Mouse (Mus musculus) bone marrow macrophage, adult 2 months (primary cell): ENCODE measurements around the gene Phyhipl.

Experiments used
- CTCF ChIP-seq: IDR thresholded peaks from 2 replicates; pipeline ENCODE4 v1.5.1; 2012; ENCODE audit warnings: low read depth, mild to moderate bottlenecking, low read length, moderate library complexity
- POLR2A ChIP-seq: IDR thresholded peaks from 2 replicates; pipeline ENCODE4 v1.6.1; 2012; ENCODE audit warnings: mild to moderate bottlenecking, low read depth, low read length, borderline replicate concordance

DNA sequence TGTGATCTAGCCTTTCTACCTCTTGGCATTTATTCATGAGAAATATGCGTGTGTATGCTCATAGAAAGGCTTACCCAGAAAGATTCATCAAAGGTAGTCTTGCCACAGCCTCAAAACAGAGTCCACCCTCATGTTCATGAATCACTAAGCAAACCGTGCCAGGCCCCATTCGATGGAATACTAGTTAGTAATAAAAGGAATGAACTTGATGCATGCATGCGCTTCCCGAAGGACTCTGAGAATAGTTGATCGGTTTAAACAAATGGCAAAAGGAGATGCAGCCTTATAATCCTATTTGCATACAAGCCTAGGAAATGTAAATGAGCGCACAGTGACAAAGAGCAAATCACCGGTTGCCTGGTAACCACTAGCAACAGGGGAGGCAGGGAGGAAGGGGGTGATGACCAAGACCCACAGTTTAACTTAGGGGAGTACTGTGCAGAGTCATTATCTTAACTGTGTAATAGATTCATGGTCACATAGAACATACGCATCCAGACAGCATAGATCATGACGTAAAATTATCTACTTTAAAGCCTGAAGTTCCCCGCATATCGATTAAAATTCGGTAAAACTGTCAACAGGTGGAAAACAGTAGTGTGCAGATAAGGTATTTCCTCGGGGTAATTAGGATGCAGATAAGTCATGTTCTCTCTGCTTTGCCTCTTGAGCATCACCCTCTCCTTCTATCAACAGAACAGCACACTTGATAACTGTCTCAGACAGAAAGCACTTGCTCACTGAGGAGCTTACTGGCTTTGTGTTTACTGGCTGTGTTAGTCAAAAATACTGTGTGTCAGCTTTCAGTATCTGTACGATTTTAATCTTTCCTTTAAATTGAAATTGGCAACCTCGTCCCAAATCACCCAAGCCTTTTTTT lies 3.8 kb downstream of the Phyhipl start:
- no peak for TF ChIP-seq POLR2A
- TF ChIP-seq CTCF = no peak
